Mouse (Mus musculus) forebrain, embryonic 11.5 days (tissue): ENCODE measurements at regions not wholly inside any gene's neighbourhood (a gene's known extent, or its start where the extent isn't known, plus 50 kb on each side); places are given as distances from the start of the nearest gene placed in this dataset.

Experiments used
- ATAC-seq: fragments of 200-750 bp; cut with Nextera tagmentation; replicated peaks from 2 replicates; pipeline ENCODE4 v1.8.0; 2017; ENCODE audit warnings: moderate TSS enrichment; ENCODE audit not compliant: low FRiP score
- DNase-seq: peaks from one replicate; pipeline ENCODE4 v3.0.0-alpha.2; 2017; ENCODE audit warnings: low spot score
- H3K27ac ChIP-seq: fragments of 300-500 bp; sonication (generic); 2 replicates; pipeline ENCODE4 v1.5.1; 2014; ENCODE audit warnings: low read depth, low read length
- H3K27me3 ChIP-seq: fragments of 300-500 bp; sonication (generic); 2 replicates; pipeline ENCODE4 v1.6.1; 2014; ENCODE audit warnings: mild to moderate bottlenecking, low read length, mixed read lengths; ENCODE audit not compliant: control insufficient read depth, insufficient read depth
- H3K36me3 ChIP-seq: fragments of 300-500 bp; sonication (generic); 2 replicates; pipeline ENCODE4 v1.6.1; 2014; ENCODE audit warnings: mild to moderate bottlenecking, low read length, moderate library complexity, mixed read lengths; ENCODE audit not compliant: control insufficient read depth, insufficient read depth
- H3K4me1 ChIP-seq: fragments of 300-500 bp; sonication (generic); replicated peaks from 2 replicates; pipeline ENCODE4 v1.6.1; 2014; ENCODE audit warnings: low read length, mixed read lengths; ENCODE audit not compliant: control insufficient read depth, insufficient read depth
- H3K4me2 ChIP-seq: fragments of 300-500 bp; sonication (generic); 2 replicates; pipeline ENCODE4 v1.6.1; 2014; ENCODE audit warnings: low read depth, mild to moderate bottlenecking, low read length, moderate library complexity, mixed read lengths; ENCODE audit not compliant: severe bottlenecking
- H3K4me3 ChIP-seq: fragments of 300-500 bp; sonication (generic); 2 replicates; pipeline ENCODE4 v1.5.1; 2014; ENCODE audit warnings: low read depth, low read length
- H3K9ac ChIP-seq: fragments of 300-500 bp; sonication (generic); 2 replicates; pipeline ENCODE4 v1.6.1; 2014; ENCODE audit warnings: low read length
- H3K9me3 ChIP-seq: fragments of 300-500 bp; sonication (generic); 2 replicates; pipeline ENCODE4 v1.6.1; 2016; ENCODE audit warnings: low read length, mixed read lengths; ENCODE audit not compliant: control insufficient read depth
- WGBS: fragments of 180-500 bp; shearing (Covaris S2); extraction: QIAGEN DNeasy Blood & Tissue Kit; methylation state at CpG from one replicate; pipeline ENCODE4 v1.1.7; 2014; 5-methylcytosine and 5-hydroxymethylcytosine counted together

DNA sequence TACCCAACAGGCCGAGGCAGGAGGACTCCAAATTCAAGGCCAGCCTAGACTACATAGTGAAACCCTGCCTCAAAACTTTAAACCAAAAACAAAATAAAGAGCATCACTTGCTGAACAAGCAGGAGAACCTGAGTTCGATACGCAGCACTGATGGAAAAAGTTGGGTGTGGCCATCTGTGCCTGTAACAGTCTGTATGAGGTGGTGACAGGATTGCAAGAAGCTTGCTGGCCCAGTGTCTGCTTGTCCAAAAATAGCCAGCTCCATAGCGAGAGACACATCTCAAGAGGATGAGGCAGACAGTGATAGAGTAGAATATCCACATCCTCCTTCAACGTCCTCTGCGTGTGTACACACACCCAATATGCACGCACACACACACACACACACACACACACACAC, 261.9 kb upstream of the Foxq1 start:
- ATAC-seq (no peak), DNase-seq (no peak)
- Histone ChIP-seq H3K4me1 (no peaks in the 10 kb centered on the region), H3K27me3 (no peaks in the 10 kb centered on the region), H3K4me2 (no peak overlapping the region), H3K4me3 (no peak overlapping the region), H3K27ac (no peak overlapping the region), H3K9me3 (no peaks in the 10 kb centered on the region), H3K9ac (no peak overlapping the region), H3K36me3 (no peaks in the 10 kb centered on the region)
- 89% methylated on average over 7 of the region's 7 CpGs for WGBS

DNA sequence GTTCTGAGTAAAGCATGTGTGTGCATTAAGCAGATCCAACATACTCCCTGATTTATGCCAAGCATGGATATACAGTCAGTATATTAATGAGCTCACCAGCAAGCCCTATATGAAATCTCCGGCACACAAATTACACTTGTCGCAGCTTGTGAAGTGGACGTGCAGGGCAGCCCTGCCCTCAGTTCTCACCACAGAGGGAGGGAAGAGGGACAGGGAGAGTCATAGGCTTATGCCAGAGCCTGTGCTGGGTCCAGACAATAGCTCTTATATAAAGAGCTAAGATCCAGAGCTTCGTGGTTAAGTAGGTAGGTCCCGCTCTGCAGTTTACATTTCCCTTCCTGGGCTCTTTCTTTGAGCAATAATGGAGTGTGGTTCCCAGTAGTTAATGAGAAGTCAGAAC, 252.7 kb upstream of the Foxq1 start:
- H3K9ac ChIP-seq = no peak overlapping the region
- H3K36me3 ChIP-seq = no peaks in the 10 kb centered on the region
- ATAC-seq (no peak), DNase-seq (no peak)
- no peak overlapping the region for H3K27ac ChIP-seq
- H3K27me3 ChIP-seq = no peaks in the 10 kb centered on the region
- no peaks in the 10 kb centered on the region for H3K4me1 ChIP-seq
- 81% methylated on average over 5 of the region's 5 CpGs for WGBS
- no peak overlapping the region for H3K4me2 ChIP-seq
- H3K9me3 ChIP-seq = no peaks in the 10 kb centered on the region
- no peak overlapping the region for H3K4me3 ChIP-seq

DNA sequence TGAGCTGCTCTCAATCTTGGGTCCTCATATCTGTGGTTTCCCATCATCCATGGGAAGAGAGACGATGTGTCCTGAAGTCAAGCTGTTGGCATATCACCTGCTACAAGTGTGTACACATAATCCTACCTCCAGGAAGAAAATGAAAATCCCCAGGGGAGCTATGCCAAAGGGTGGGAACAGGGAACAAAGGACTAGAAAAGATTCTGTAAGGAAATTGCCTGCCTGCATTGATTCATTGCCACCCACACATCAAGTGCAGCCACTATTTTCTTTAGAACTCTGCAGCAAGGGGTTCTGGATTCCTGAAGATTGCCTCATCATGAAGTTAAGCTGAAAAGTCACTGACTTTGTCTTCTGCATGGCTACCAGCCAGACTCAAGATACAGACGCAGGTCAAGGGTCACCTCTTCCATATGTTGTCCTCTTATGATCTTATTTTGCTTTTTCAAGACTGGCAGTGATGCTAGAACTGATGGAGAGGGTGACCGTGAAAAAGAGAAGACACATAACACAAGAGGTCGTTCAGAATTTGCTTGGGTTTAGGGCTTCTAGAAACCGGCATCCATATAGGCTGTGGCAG, 251.6 kb upstream of the Foxq1 start:
- no peak overlapping the region for H3K9ac ChIP-seq
- H3K4me2 ChIP-seq = no peak overlapping the region
- no peaks in the 10 kb centered on the region for H3K27me3 ChIP-seq
- 88% methylated on average over 5 of the region's 5 CpGs for WGBS
- H3K4me1 ChIP-seq = no peaks in the 10 kb centered on the region
- no peaks in the 10 kb centered on the region for H3K36me3 ChIP-seq
- DNase-seq (no peak), ATAC-seq (no peak)
- H3K9me3 ChIP-seq = no peaks in the 10 kb centered on the region
- no peak overlapping the region for H3K27ac ChIP-seq
- H3K4me3 ChIP-seq = no peak overlapping the region

DNA sequence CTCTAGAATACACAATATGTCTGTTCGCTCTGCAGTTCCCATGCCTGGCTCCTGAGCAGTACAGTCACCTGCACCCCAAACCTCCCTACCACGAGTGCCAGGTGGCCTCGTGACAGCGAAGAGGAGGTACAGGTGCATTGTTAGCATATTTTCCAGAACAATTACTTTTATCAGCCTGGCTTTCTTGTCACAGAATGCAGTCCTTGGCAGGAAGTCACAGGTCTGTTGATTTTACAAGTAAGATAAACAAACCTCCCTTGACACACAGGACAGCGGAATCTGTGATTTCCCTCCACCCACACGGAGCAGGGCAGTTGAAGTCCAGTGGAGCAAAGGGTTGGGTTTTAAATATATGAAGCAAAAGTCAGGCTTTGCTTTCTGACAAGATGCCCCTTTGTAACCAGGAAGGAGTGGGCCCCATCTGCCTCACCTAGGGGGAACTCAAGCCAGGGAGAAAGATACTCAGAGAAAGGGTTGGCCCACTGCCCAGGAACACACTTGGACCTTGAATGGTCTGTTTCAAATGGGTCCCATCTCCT, 246.8 kb upstream of the Foxq1 start:
- Histone ChIP-seq H3K27me3 (no peaks in the 10 kb centered on the region), H3K9me3 (no peaks in the 10 kb centered on the region), H3K36me3 (no peaks in the 10 kb centered on the region), H3K4me2 (no peak overlapping the region), H3K27ac (no peak overlapping the region), H3K9ac (no peak overlapping the region), H3K4me3 (no peak overlapping the region), H3K4me1 (no peaks in the 10 kb centered on the region)
- ATAC-seq = no peak
- 86% methylated on average over 6 of the region's 6 CpGs for WGBS
- no peak for DNase-seq

DNA sequence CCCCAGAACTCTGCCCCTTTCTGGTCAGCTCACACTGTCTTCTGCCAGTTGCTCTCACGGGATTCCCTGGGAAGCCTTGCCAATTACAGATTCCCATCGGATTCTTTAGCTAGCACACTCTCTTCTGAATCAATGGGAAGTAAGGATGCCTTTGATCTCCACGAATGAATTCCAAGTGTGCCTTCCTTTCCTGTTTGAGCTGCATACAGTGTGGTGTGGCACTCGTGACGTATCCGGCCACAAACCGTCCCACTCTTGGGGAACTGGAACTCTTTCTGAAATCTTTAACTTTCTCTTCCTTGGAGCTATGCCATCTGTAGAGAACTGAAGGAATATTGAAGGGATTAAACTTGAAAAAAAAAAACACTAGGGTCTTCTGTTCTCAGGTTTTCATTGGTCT, 243.2 kb upstream of the Foxq1 start:
- Histone ChIP-seq H3K27me3 (no peaks in the 10 kb centered on the region), H3K4me3 (no peak overlapping the region), H3K9me3 (no peaks in the 10 kb centered on the region), H3K4me1 (no peaks in the 10 kb centered on the region), H3K4me2 (no peak overlapping the region), H3K36me3 (no peaks in the 10 kb centered on the region), H3K27ac (no peak overlapping the region), H3K9ac (no peak overlapping the region)
- 70% methylated on average over 7 of the region's 7 CpGs for WGBS
- DNase-seq (no peak), ATAC-seq (no peak)

DNA sequence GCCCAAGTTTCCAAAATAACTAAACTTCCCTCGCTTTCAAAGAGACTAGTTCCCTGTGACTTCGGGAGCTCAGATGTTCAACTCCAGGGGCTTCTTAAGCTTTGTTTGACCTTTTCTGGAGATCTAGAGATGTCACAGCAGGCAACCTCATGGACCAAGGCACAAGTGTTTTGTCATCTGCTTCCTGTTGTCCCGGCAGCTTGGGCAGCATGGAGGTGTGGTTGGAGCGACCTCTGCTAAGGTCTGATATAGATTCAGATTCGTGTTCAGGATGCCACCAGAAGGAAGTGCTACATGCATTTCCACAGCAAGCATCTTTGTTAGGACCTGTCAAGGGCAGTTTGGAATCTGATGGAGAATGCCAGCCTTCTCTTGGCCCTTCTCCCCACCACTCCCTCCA, 242.1 kb upstream of the Foxq1 start:
- no peaks in the 10 kb centered on the region for H3K9me3 ChIP-seq
- H3K4me1 ChIP-seq = no peaks in the 10 kb centered on the region
- WGBS = 83% methylated on average over 5 of the region's 5 CpGs
- H3K4me3 ChIP-seq = no peak overlapping the region
- no peak overlapping the region for H3K4me2 ChIP-seq
- H3K27me3 ChIP-seq = no peaks in the 10 kb centered on the region
- H3K27ac ChIP-seq = no peak overlapping the region
- DNase-seq = no peak
- ATAC-seq = no peak
- H3K9ac ChIP-seq = no peak overlapping the region
- no peaks in the 10 kb centered on the region for H3K36me3 ChIP-seq

DNA sequence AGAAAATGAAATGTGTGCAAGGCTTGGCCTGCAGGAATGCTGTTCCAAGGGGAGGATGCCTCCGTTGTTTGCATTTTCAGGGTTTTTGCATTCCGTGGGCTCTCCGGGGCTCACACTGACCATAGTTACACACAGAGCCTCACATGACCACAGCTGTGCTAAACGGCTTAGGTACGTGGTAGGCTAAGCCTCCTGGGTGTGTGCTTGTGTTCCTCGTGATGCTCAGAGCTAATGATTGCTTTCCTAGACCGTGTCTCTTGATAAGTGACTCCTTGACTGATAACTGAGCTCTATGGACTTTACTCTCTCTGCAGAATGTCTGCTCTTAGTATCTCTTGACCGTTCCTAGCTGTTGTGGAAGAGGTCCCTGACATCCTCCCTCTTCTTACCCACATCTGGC, 238.9 kb upstream of the Foxq1 start:
- DNase-seq (no peak), ATAC-seq (no peak)
- Histone ChIP-seq H3K9ac (no peak overlapping the region), H3K4me2 (no peak overlapping the region), H3K4me3 (no peak overlapping the region), H3K27ac (no peak overlapping the region), H3K9me3 (no peaks in the 10 kb centered on the region), H3K27me3 (no peaks in the 10 kb centered on the region), H3K4me1 (no peaks in the 10 kb centered on the region), H3K36me3 (no peaks in the 10 kb centered on the region)
- WGBS = 85% methylated on average over 8 of the region's 8 CpGs

DNA sequence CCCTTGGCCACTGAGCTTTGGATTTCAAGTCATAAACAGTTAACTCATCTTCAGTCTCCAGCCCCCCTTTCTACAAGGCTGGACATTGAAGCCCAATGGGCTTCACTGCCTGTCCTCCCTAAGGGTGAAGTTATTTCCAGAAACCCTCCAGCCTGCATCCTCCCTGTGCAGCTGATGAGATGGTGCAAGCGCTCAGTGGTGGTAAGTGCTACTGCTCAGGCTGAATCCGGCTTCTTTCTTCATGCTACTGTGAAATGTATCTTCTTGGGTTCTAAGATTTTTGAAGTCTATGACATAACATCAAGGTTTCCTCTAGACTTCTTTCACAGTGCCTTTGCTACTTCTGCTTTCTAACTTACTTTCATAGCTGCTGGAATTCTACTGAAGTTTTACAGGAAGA, 237.9 kb upstream of the Foxq1 start:
- no peak overlapping the region for H3K27ac ChIP-seq
- H3K4me2 ChIP-seq = no peak overlapping the region
- 89% methylated on average over 2 of the region's 2 CpGs for WGBS
- DNase-seq = no peak
- ATAC-seq = no peak
- H3K27me3 ChIP-seq = no peaks in the 10 kb centered on the region
- no peaks in the 10 kb centered on the region for H3K4me1 ChIP-seq
- no peaks in the 10 kb centered on the region for H3K36me3 ChIP-seq
- H3K9ac ChIP-seq = no peak overlapping the region
- no peaks in the 10 kb centered on the region for H3K9me3 ChIP-seq
- no peak overlapping the region for H3K4me3 ChIP-seq

DNA sequence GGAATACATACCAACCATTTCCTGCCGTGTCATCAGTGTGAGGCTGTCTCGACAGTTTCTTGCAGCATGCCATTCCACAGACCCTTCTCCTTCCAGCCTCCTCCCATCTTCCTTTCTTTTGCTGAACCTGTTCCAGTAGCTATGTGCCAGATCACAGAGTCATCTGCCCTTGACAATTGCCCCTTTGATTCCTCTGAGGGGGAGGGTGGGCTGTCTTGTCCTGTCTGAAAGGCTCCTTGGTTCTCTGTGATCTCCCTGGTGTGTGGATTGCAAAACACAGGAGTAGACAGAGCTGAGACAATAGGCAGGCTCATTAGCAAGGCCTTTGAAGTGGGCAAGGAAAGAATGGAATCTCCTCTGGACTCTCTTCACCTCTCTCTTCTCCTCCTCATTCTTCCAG, 234.5 kb upstream of the Foxq1 start:
- no peaks in the 10 kb centered on the region for H3K9me3 ChIP-seq
- H3K9ac ChIP-seq = no peak overlapping the region
- no peak overlapping the region for H3K4me2 ChIP-seq
- no peak overlapping the region for H3K27ac ChIP-seq
- H3K4me3 ChIP-seq = no peak overlapping the region
- no peaks in the 10 kb centered on the region for H3K36me3 ChIP-seq
- WGBS = 72% methylated on average over 2 of the region's 2 CpGs
- no peaks in the 10 kb centered on the region for H3K4me1 ChIP-seq
- DNase-seq (no peak), ATAC-seq (no peak)
- H3K27me3 ChIP-seq = no peaks in the 10 kb centered on the region
